Mouse (Mus musculus): ENCODE measurements around the gene E2f7.
A peak's percentile ranks its signal among the peaks of the same experiment; 100 is the strongest.

E2f7 gene

DNA sequence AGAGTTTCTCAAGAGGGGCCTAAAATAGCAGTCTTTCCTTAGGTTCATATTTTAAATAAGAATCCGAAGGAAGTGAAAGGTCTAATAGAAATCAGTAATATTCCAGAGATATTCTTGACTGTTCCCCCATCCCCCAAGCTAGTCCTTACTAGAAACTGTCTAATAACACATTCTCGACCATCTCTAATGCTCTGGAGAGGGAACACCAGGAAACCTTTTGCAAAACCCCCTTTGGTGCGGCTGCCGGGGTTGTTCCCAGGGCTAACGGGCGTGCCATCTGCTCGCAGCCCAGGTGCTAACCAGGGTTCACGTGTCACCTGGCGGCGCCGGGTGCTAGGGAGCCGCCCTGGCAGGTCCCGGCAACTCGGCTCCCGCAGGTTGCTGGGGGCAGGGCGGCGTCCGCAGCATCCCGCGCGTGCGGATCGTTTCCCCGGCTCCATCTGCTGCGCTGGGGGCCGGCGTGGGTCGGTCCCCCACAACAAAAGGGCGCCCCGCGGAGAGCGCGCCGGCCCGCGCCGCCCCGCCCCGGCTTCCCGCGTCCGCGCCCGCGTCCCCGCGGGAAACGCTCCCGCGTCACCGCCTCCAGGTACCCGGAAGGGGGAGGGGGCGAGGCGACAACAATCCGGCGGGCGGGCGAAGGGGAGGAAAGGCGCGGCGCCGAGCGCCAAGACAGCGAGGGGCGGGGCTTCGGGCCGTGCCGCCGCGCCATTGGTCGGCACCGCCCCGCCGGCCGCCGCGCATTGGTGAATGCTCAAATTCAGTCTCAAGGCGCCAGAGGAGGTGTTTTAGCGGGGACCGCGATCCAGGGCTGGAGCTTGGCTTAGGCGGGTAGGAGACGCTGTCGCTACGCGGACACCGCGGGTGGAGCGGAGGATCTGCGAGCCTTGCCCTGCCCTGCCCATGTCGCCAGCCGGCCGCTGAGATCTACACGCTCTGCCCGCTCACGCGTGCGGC is at the start of gene E2f7:
Gene E2f7, plus strand, starts transcription at position 754 of the 954 bp plus-strand sequence.
- DNase-seq (ENCODE audit: low spot score), result peak; percentile 97

GRCm38 (mm10) chr10:110701276-110701675 is 44.0 kb upstream of the E2f7 start:
- no peak for DNase-seq (ENCODE audit: low spot score)

DNA sequence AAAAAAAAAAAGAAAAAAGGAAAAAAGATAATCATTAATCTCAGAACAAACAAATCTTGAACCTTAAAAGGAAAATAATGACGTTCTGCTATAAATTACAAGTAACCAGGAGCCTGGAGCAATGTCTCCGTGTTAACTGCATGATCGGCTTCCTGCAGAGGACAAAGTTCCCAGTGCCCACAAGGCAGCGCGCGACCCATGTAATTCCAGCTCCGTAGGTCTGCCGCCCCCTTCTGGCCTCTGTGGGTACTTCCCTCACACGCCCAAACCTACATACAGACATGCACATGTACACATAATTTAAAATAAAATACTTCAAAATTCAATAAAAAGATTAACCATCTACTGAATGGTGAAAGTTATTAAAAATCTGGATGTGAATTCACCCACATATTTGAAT is 39.6 kb upstream of the E2f7 start:
- DNase-seq (ENCODE audit: low spot score), result peak; percentile 35

GRCm38 (mm10) chr10:110707390-110708113 is 37.7 kb upstream of the E2f7 start:
- DNase-seq (ENCODE audit: low spot score), result peak; percentile 19

DNA sequence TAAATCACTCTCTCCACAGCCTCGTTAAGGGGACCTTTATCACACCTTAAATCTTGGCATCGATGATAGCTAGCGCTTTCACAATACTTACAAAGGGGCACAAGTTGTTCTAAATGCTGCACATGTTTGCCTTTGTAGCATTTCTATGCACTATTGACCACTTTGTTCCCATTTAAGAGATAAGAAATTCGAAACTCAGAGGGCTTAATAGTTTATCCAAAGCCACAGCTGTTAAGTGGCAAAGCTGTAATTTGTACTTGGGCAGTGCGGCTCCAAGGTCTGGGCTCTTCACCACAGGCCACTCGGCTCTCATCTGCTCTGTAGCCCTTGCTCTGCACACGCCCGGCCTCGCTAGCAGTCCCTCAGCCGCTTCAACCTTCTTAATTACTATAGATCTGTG is 28.4 kb upstream of the E2f7 start:
- DNase-seq (ENCODE audit: low spot score), result no peak

DNA sequence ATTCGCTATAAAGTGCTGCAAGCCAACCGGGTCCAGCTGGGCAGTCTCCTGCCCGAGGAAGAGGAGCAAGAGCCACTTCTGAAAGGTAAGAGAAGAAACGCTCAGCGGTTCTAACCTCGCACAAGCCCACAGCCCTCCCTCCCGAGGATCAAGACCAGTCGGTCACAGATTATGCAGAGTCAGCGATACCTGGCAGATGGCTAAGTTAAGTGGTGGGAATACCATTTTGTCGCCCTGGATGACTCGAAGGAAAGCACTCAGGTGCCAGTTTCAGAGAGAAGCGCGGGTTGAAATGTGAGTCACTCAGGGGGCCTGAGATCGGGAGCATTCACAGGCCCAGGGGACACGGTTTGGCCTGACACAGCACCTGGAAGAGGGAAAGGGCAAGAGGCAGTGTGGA is 18.8 kb upstream of the E2f7 start:
- DNase-seq (ENCODE audit: low spot score), result no peak

- DNase-seq (ENCODE audit: low spot score), result peak; percentile 72
These were observed 17.4 kb upstream of the E2f7 start for GRCm38 (mm10) chr10:110727816-110728215.

DNA sequence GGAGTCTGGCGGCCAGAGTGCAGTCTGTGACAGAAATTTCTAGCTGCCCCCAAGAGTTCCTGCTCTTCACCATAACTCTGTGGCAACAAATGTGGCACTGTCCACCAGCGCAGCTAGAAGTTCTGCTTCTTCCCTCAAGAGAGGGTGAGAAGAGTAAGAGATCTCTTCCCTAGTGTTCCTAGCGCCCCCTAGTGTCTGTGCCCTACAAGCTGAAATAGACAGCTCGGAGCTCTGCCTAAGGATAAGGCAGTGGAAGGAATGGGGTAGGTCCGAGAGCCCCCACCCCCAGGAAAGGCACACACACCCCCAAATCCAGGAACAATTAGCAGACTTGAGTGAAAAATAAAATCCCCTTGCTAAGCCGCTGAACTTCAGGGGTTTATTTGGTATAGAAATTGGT is 11.9 kb upstream of the E2f7 start:
- peak; percentile 83 for DNase-seq (ENCODE audit: low spot score)

DNA sequence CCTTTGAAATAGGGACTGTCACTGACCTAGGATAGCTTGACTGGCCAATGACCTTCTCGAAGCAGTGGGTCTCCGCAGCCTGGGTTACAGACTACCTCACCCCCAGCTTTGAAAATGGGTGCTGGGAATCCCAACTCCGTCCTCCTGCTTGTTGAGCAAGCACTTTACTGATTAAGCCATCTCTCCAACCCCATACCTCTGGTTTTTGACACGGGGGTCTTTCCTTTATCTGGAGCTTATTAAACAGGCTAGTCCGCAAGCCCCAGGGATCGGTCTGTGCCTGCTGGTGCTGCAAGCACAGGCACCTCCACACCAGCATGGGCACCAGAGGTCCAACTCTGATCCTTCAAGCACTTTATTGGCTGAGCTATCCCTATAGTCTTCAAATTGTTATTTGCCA is 1.5 kb upstream of the E2f7 start:
- no peak for DNase-seq (ENCODE audit: low spot score)

DNA sequence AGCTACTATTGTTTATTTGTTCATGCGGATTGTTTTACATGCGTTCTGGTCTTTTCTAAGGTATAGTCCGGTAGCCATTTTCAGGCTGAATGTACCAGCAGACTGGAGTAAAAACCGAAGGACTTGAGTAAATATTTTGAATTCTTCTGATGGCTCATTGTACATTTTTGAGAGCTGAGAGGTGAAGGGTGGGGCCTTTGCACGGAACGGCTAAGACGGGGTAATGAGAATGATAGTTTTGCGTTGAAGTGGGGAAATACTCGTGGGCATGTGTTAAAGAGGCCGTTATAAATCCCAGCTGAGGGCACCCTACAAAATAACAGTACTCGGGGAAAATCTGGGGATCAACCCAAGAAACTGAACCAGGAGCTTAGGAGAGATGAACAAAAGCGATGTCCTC is 1.1 kb upstream of the E2f7 start:
- no peak for DNase-seq (ENCODE audit: low spot score)

GRCm38 (mm10) chr10:110745640-110746032 is 397 bp downstream of the E2f7 start:
- DNase-seq (ENCODE audit: low spot score), result no peak

DNA sequence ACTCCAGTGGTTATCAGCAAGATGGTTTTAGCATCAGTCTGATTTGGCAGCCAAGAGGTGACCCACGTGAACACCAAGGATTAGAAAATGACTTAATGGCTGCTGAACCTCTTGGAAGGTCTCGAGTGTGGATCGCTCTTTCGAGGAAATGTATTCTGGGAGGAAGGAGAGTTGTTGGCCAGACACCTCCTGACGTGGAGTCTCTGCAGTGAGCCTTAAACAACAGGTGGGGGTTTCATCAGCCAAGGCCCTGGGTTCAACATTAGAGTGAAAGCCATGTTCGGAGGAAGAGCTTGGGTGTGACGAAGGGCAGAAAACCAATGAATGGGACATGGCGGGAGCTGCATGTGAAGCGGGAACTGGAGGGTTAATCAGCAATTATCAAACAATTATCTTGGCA is 3.8 kb downstream of the E2f7 start:
- DNase-seq (ENCODE audit: low spot score), result no peak

DNA sequence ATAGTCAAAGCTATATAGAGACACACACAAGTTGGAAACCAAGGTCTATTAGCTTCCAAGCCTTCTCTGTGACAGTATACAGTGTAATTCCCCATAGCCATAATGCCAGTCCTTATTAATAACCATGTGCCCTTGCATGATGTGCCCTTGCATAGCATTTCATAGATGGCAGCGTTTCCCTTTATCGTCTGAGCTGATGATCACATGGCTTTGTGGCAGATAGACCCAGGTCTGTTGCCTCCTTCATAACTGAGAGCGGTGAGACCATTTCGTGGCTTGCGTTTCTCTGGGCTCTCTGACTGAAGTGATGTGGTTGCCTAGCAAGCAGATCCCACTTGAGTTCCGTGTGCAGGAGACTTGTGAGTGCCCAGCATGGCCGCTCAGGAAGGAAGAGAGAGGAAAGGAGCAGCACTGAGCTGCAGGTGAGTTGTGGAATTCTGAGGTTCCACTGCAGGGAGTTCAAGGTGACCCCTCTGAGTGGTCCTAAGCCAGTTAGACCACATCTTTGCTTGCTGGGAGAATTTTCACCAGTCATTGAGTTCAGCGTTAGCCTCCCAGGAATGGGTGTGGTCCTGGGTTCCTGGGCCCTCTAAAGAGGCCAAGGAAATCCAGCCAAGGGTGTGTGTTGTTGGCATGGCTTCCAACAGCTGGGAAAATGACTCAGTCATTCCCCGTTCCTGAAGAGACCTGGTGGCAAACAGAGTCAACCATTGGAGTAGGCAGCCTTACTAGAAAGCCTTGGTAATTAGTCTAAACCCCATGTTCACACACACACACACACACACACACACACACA is 4.5 kb downstream of the E2f7 start:
- DNase-seq (ENCODE audit: low spot score), result no peak

DNA sequence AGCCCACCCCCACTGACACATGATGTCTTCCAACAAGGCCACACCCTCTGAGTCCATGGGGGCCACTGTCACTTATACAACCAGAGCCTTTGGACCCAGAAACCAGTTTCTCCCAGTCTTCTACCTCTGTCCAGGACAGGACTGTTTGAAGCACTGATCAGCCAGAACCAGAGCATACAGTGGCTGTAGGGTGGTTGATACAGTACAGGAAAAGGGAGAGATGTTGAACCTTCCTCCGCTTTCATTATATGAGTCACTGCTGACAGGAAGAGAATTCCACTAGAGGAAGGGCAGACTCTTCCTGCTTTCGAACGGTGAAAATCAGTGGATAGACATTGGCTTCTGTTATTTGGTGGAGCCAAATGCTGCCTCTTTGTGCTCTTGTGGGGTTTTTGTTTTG is 7.6 kb downstream of the E2f7 start:
- no peak for DNase-seq (ENCODE audit: low spot score)

DNA sequence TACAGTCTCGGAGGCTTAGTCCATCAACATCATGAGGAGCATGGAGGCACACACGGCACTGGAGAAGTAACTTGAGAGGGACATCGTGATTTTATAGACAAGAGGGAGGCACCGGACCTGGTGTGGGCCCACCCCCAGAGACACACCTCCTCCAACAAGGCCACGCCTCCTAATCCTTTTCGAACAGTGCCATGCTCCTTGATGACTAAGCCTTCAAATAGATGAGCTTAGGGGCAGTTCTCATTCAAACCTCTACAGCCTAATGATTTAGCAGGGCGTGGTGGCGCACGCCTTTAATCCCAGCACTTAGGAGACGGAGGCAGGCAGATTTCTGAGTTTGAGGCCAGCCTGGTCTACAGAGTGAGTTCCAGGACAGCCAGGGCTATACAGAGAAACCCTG is 10.3 kb downstream of the E2f7 start:
- no peak for DNase-seq (ENCODE audit: low spot score)

DNA sequence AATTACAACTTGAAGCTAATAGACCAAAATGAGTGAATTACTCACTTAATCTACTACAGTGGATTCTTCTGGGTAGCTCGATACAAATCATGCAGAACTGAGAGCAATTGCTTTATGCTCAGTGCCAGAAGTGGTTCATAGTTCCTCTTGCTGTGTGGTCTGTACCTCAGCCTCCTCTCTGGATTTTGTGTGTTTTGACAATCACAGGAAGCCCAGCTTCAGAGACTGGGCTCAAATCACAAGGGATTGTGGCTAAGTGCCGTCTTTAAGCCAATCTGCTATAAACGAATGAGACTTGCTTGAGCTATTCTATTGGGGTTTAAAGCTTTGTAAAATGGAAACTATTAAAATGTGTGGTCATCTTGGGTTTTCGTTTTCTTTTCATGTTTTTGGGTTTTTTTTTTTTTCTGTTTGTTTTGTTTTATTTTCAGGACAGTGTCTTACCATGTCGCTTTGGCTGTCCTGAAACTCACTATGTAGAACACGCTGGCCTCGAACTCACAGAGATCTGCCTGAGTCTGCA is 11.1 kb downstream of the E2f7 start:
- DNase-seq (ENCODE audit: low spot score), result no peak

- peak; percentile 78 for DNase-seq (ENCODE audit: low spot score)
These were observed 15.3 kb downstream of the E2f7 start for GRCm38 (mm10) chr10:110760552-110760951.

DNA sequence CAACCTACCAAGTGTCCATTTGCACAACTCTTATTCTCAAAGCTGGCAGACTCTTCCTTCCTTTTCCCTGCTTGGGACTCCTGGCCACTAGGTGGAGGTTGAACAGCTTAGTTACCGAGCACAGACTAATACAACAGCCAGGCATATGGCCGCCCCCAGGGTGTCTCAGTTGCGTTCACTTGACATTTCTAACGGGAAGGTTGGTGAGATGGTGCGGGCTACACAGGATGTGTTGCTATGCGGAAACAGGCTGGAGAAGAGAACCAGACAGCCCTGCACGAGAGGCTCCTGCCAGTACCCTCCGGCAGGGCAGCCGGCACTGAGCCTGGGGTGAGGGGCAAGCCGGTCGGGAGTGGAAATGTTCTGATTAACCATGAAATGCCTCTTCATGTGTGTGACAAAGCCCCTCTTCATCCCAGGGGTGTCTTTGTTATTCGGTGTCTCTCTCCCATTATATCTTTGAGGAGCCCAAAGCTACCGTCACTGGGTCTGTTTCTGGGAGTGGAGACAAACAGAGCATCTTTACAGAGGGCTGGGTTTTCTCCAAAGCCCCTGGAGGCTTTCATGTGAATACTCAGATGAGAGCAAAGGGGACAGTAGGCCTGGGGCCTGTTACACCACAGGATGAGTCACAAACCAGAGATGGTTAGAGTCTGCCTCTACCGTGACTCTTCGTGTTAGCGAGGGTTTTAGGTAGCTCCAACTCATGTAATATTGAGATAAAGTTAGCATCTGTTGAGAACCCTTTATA is 17.1 kb downstream of the E2f7 start:
- no peak for DNase-seq (ENCODE audit: low spot score)

- DNase-seq (ENCODE audit: low spot score), result no peak
These were observed 18.2 kb downstream of the E2f7 start for GRCm38 (mm10) chr10:110763416-110763815.

- DNase-seq (ENCODE audit: low spot score), result no peak
These were observed 24.3 kb downstream of the E2f7 start for GRCm38 (mm10) chr10:110769538-110769937.

- no peak for DNase-seq (ENCODE audit: low spot score)
These were observed 28.0 kb downstream of the E2f7 start for GRCm38 (mm10) chr10:110773201-110773600.

Measured in retina, embryonic 14.5 days (tissue).